Mouse (Mus musculus) liver, embryonic 14.5 days (tissue): ENCODE measurements around the gene Olfr1510.

Experiments
- CTCF ChIP-seq: IDR thresholded peaks from 2 replicates; pipeline ENCODE4 v1.5.1; 2016; ENCODE audit warnings: antibody characterized with exemption, low read depth, control low read depth
- EP300 ChIP-seq: IDR thresholded peaks from 2 replicates; pipeline ENCODE4 v1.6.1; 2016; ENCODE audit warnings: antibody characterized with exemption, low read depth

GRCm38 (mm10) chr14:52414273-52414672 lies at the start of gene Olfr1510:
- TF ChIP-seq CTCF (no peak), EP300 (no peak)
